Mouse (Mus musculus) brain, embryonic 14.5 days (tissue): ENCODE results near the gene Senp2.

Source experiments
- CTCF ChIP-seq: fragments of 200-500 bp; IDR thresholded peaks from 2 replicates; pipeline ENCODE4 v1.5.1; 2012; ENCODE audit warnings: inconsistent platforms, mild to moderate bottlenecking, moderate library complexity, borderline replicate concordance; ENCODE audit not compliant: insufficient read depth, insufficient read length; ENCODE audit errors: extremely low read depth
- POLR2A ChIP-seq: fragments of 200-500 bp; IDR thresholded peaks from 2 replicates; pipeline ENCODE4 v1.6.1; 2012; ENCODE audit warnings: mild to moderate bottlenecking, inconsistent platforms, borderline replicate concordance; ENCODE audit not compliant: poor library complexity, insufficient read depth, insufficient read length, severe bottlenecking; ENCODE audit errors: extremely low read depth

GRCm38 (mm10) chr16:22022122-22022521 lies 12.8 kb downstream of the Senp2 start:
- peak; percentile 42; the same call in 1 of the 2 replicates for TF ChIP-seq CTCF
- TF ChIP-seq POLR2A: no peak
